Mouse (Mus musculus) limb, embryonic 11.5 days (tissue): Measurements from ENCODE around the gene Cfdp1. TPM values are rescaled to one million over a fixed set of nuclear protein-coding genes. Genes with fewer than 3 reads are reported as not detected.

Experiments used
- ATAC-seq: fragments of 200-750 bp; cut with Nextera tagmentation; 2 replicates; pipeline ENCODE4 v1.8.0; 2017; ENCODE audit warnings: low read depth; ENCODE audit not compliant: insufficient number of reproducible peaks, low FRiP score, low TSS enrichment
- DNase-seq: peaks from one replicate; pipeline ENCODE4 v3.0.0-alpha.2; 2015; ENCODE audit warnings: low spot score
- H3K27ac ChIP-seq: fragments of 300-500 bp; sonication (generic); replicated peaks from 2 replicates; pipeline ENCODE4 v1.5.1; 2014; ENCODE audit warnings: low read depth, mild to moderate bottlenecking, low read length
- H3K27me3 ChIP-seq: fragments of 300-500 bp; sonication (generic); 2 replicates; pipeline ENCODE4 v1.6.1; 2014; ENCODE audit warnings: mild to moderate bottlenecking, low read length, mixed read lengths; ENCODE audit not compliant: control insufficient read depth, insufficient read depth
- H3K36me3 ChIP-seq: fragments of 300-500 bp; sonication (generic); 2 replicates; pipeline ENCODE4 v1.6.1; 2014; ENCODE audit warnings: mild to moderate bottlenecking, low read length, moderate library complexity, mixed read lengths; ENCODE audit not compliant: control insufficient read depth, insufficient read depth
- H3K4me1 ChIP-seq: fragments of 300-500 bp; sonication (generic); 2 replicates; pipeline ENCODE4 v1.6.1; 2014; ENCODE audit warnings: low read length, mixed read lengths; ENCODE audit not compliant: control insufficient read depth, insufficient read depth
- H3K4me2 ChIP-seq: fragments of 300-500 bp; sonication (generic); 2 replicates; pipeline ENCODE4 v1.6.1; 2014; ENCODE audit warnings: low read depth, mild to moderate bottlenecking, moderate library complexity; ENCODE audit not compliant: severe bottlenecking
- H3K4me3 ChIP-seq: fragments of 300-500 bp; sonication (generic); 2 replicates; pipeline ENCODE4 v1.5.1; 2014; ENCODE audit warnings: low read depth, low read length
- H3K9ac ChIP-seq: fragments of 300-500 bp; sonication (generic); 2 replicates; pipeline ENCODE4 v1.6.1; 2014; ENCODE audit warnings: mild to moderate bottlenecking, low read length
- H3K9me3 ChIP-seq: fragments of 300-500 bp; sonication (generic); 2 replicates; pipeline ENCODE4 v1.6.1; 2016; ENCODE audit warnings: low read length; ENCODE audit not compliant: control insufficient read depth
- whole genome bisulfite sequencing: fragments of 180-500 bp; shearing (Covaris S2); extraction: QIAGEN DNeasy Blood & Tissue Kit; methylation state at CpG from one replicate; pipeline ENCODE4 v1.1.7; 2014; 5-methylcytosine and 5-hydroxymethylcytosine counted together
- polyA plus RNA-seq: library from polyadenylated mRNA; unstranded; fragments of >200 nt; fragmentation: Nextera tagmentation; extraction: Ambion mirVana; gene quantifications from 2 replicates; pipeline ENCODE4 v1.2.1, GENCODE M21; 2014

Gene Cfdp1
- polyA plus RNA-seq, 1 experiment from 2014 or later: 268 TPM

GRCm38 (mm10) chr8:111768651-111769050 is 85.4 kb downstream of the Cfdp1 start:
- Histone ChIP-seq H3K9me3 (no peaks in the 10 kb centered on the region), H3K4me1 (peaks cover 13% of the 10 kb centered on the region), H3K9ac (no peak overlapping the region), H3K36me3 (peaks cover 3% of the 10 kb centered on the region), H3K4me3 (no peak overlapping the region), H3K27me3 (no peaks in the 10 kb centered on the region), H3K27ac (no peak overlapping the region), H3K4me2 (no peak overlapping the region)
- no peak for ATAC-seq
- DNase-seq: no peak
- WGBS: 92% methylated on average over 6 of the region's 6 CpGs

- Histone ChIP-seq H3K4me1 (peaks cover 13% of the 10 kb centered on the region), H3K27me3 (no peaks in the 10 kb centered on the region), H3K9ac (no peak overlapping the region), H3K4me3 (no peak overlapping the region), H3K36me3 (no peaks in the 10 kb centered on the region; the same call in 1 of the 2 replicates), H3K4me2 (no peak overlapping the region), H3K9me3 (no peaks in the 10 kb centered on the region), H3K27ac (no peak overlapping the region)
- WGBS: 88% methylated on average over 4 of the region's 4 CpGs
- DNase-seq (no peak), ATAC-seq (no peak)
Observed at GRCm38 (mm10) chr8:111765616-111766015, 88.5 kb downstream of the Cfdp1 start.

DNA sequence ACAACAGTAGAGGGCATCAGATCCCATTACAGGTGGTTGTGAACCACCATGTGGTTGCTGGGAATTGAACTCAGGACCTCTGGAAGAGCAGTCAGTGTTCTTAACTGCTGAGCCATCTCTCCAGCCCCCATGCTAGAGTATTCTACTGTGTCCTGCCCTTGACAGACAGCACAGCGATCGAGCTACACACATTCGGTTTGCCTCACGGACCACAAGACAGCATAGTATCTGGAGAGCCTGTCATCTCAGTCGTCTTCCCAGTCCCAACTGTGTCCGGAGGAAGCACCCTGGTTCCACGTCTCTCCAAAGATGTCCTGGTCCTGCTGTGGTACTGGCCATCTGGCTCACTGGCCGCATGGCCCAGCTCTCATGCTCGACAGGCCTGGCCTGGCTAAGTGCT is 89.0 kb downstream of the Cfdp1 start:
- Histone ChIP-seq H3K27me3 (no peaks in the 10 kb centered on the region), H3K9me3 (no peaks in the 10 kb centered on the region), H3K9ac (no peak overlapping the region), H3K27ac (no peak overlapping the region), H3K36me3 (no peaks in the 10 kb centered on the region; the same call in 1 of the 2 replicates), H3K4me2 (no peak overlapping the region), H3K4me1 (peaks cover 10% of the 10 kb centered on the region), H3K4me3 (no peak overlapping the region)
- ATAC-seq (no peak), DNase-seq (no peak)
- WGBS: 93% methylated on average over 9 of the region's 9 CpGs

DNA sequence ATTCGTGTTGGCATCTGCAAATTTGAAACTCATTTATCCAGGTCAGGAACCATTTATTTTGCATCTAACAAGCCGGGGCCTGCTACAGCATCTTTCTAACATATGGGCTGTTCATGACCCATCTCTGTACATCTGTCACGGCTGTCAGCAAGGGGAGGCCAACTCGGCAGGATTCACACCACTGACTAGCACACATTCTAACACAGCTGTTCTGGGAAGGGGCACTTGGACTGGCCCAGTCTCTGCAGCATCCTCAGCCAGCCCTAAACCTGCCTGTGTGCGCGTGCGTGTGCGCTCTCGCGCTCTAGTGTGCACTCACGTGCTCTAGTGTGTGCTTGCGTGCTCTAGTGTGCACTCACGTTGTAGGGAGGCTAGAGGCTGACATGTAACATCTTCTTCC is 93.4 kb downstream of the Cfdp1 start:
- ATAC-seq: no peak
- Histone ChIP-seq H3K27me3 (no peaks in the 10 kb centered on the region), H3K36me3 (no peaks in the 10 kb centered on the region), H3K4me3 (no peak overlapping the region), H3K27ac (no peak overlapping the region), H3K4me2 (no peak overlapping the region), H3K9ac (no peak overlapping the region), H3K4me1 (no peaks in the 10 kb centered on the region), H3K9me3 (no peaks in the 10 kb centered on the region)
- no peak for DNase-seq
- WGBS: 79% methylated on average over 13 of the region's 13 CpGs

DNA sequence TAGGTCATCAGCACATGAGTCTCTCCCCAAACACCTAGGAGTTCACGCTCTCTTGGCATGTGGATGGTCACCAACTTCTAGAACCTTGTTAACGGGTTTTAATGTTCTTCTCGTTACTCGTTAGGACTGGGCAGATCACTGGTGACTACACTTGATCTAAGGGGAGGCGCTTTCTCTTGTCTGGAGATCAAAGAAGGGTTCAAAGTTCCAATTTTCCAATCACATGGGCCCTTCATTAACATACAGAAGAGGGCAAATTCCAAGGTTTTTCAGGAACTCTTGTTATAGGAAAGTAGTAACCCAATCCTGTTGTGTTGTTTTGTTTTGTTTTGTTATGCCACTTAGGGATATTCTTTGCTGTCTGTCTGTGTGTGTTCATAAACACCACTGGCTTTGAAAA is 95.3 kb downstream of the Cfdp1 start:
- Histone ChIP-seq H3K36me3 (no peaks in the 10 kb centered on the region), H3K4me1 (no peaks in the 10 kb centered on the region), H3K4me2 (no peak overlapping the region), H3K27me3 (no peaks in the 10 kb centered on the region), H3K4me3 (no peak overlapping the region), H3K9ac (no peak overlapping the region), H3K9me3 (no peaks in the 10 kb centered on the region), H3K27ac (no peak overlapping the region)
- ATAC-seq (no peak), DNase-seq (no peak)
- 65% methylated on average over 5 of the region's 5 CpGs for WGBS

- no peaks in the 10 kb centered on the region for H3K9me3 ChIP-seq
- no peak overlapping the region for H3K27ac ChIP-seq
- no peaks in the 10 kb centered on the region for H3K4me1 ChIP-seq
- H3K4me3 ChIP-seq: no peak overlapping the region
- no peak overlapping the region for H3K9ac ChIP-seq
- H3K36me3 ChIP-seq: no peaks in the 10 kb centered on the region
- DNase-seq: no peak
- H3K27me3 ChIP-seq: no peaks in the 10 kb centered on the region
- H3K4me2 ChIP-seq: no peak overlapping the region
- 91% methylated on average over 9 of the region's 9 CpGs for WGBS
- no peak for ATAC-seq
Observed at GRCm38 (mm10) chr8:111757599-111757998, 96.5 kb downstream of the Cfdp1 start.

DNA sequence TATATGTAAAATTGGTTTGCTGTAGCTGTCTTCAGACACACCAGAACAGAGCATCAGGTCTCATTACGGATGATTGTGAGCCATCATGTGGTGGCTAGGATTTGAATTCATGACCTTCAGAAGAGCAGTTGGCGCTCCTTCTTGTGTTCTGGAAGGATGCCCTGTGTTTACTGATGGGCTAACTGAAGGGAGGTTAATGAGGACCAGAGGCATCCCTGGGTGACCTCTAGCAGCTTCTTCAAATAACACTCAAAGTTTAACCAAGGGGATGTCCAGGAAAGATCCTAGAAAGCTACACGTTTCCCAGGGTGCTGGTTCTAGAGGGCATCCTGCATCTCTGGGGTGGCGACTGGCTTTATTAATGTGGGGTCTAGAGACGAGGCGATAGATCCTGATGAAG is 99.4 kb downstream of the Cfdp1 start:
- WGBS: 77% methylated on average over 6 of the region's 6 CpGs
- Histone ChIP-seq H3K4me2 (no peak overlapping the region), H3K9me3 (no peaks in the 10 kb centered on the region), H3K27ac (no peak overlapping the region), H3K4me3 (no peak overlapping the region), H3K4me1 (no peaks in the 10 kb centered on the region), H3K27me3 (no peaks in the 10 kb centered on the region), H3K9ac (no peak overlapping the region), H3K36me3 (no peaks in the 10 kb centered on the region)
- DNase-seq (no peak), ATAC-seq (no peak)

- WGBS: 48% methylated on average over 2 of the region's 2 CpGs
- DNase-seq (no peak), ATAC-seq (no peak)
- no peaks in the 10 kb centered on the region for H3K9me3 ChIP-seq
- no peak overlapping the region for H3K4me2 ChIP-seq
- no peaks in the 10 kb centered on the region for H3K4me1 ChIP-seq
- H3K27me3 ChIP-seq: no peaks in the 10 kb centered on the region
- H3K27ac ChIP-seq: no peak overlapping the region
- no peak overlapping the region for H3K4me3 ChIP-seq
- no peak overlapping the region for H3K9ac ChIP-seq
- H3K36me3 ChIP-seq: no peaks in the 10 kb centered on the region
Observed at GRCm38 (mm10) chr8:111754088-111754487, 100.0 kb downstream of the Cfdp1 start.

GRCm38 (mm10) chr8:111748766-111749165 is 105.3 kb downstream of the Cfdp1 start:
- ATAC-seq (no peak), DNase-seq (no peak)
- no peak overlapping the region for H3K4me2 ChIP-seq
- H3K27me3 ChIP-seq: no peaks in the 10 kb centered on the region
- H3K4me1 ChIP-seq: peaks cover 13% of the 10 kb centered on the region
- H3K9me3 ChIP-seq: no peaks in the 10 kb centered on the region
- H3K4me3 ChIP-seq: no peak overlapping the region
- H3K9ac ChIP-seq: no peak overlapping the region
- no peaks in the 10 kb centered on the region for H3K36me3 ChIP-seq
- H3K27ac ChIP-seq: no peak overlapping the region
- 61% methylated on average over 6 of the region's 6 CpGs for WGBS
